Mouse (Mus musculus): ENCODE data around the gene Camkv.
A peak's percentile ranks its signal among the peaks of the same experiment; 100 is the strongest.

The Camkv gene

GRCm38 (mm10) chr9:107963700-107964099 is 28.2 kb downstream of the Camkv start:
- peak; percentile 86 for DNase-seq

- DNase-seq, result no peak
Observed at GRCm38 (mm10) chr9:107964681-107965080, 29.2 kb downstream of the Camkv start.

- DNase-seq, result no peak
Observed at GRCm38 (mm10) chr9:107966676-107967075, 31.2 kb downstream of the Camkv start.

- no peak for DNase-seq
Observed at GRCm38 (mm10) chr9:107967437-107967836, 32.0 kb downstream of the Camkv start.

- DNase-seq, result no peak
Observed at GRCm38 (mm10) chr9:107968531-107968930, 33.1 kb downstream of the Camkv start.

- no peak for DNase-seq
Observed at GRCm38 (mm10) chr9:107970311-107970710, 34.8 kb downstream of the Camkv start.

- DNase-seq, result no peak
Observed at GRCm38 (mm10) chr9:107971690-107972541, 36.4 kb downstream of the Camkv start.

GRCm38 (mm10) chr9:107974491-107975171 is 39.2 kb downstream of the Camkv start:
- DNase-seq, result no peak

GRCm38 (mm10) chr9:107975399-107976386 is 40.2 kb downstream of the Camkv start, which contains the start of gene Uba7:
Uba7 (plus strand) TSS chr9:107975505.
- no peak for DNase-seq

GRCm38 (mm10) chr9:107978815-107979214 is 43.3 kb downstream of the Camkv start:
- no peak for DNase-seq

GRCm38 (mm10) chr9:107981684-107982605 is 46.5 kb downstream of the Camkv start:
- peak; percentile 60 for DNase-seq

GRCm38 (mm10) chr9:107982681-107983346 is 47.3 kb downstream of the Camkv start, which contains the start of gene Gm20661:
Gm20661 (plus strand) TSS chr9:107983058.
- DNase-seq, result peak; percentile 76

GRCm38 (mm10) chr9:107983421-107983890 is 48.0 kb downstream of the Camkv start:
- DNase-seq, result peak; percentile 51

- no peak for DNase-seq
Observed at GRCm38 (mm10) chr9:107984052-107984753, 48.7 kb downstream of the Camkv start.

GRCm38 (mm10) chr9:107984754-107985055 is 49.2 kb downstream of the Camkv start:
- no peak for DNase-seq

GRCm38 (mm10) chr9:107985131-107986119 is 50.0 kb downstream of the Camkv start, which contains the start of gene Inka1:
Inka1 (minus strand) TSS chr9:107985879.
- peak; percentile 82 for DNase-seq

- DNase-seq, result peak; percentile 88
Observed at GRCm38 (mm10) chr9:107986376-107986775, 50.9 kb downstream of the Camkv start.

- no peak for DNase-seq
Observed at GRCm38 (mm10) chr9:107987950-107988349, 52.5 kb downstream of the Camkv start.

- no peak for DNase-seq
Observed at GRCm38 (mm10) chr9:107992197-107992596, 56.7 kb downstream of the Camkv start, which contains the start of gene Cdhr4. Cdhr4 (plus strand) TSS chr9:107992497.

All from retina, postnatal 1 day (tissue).